Mouse (Mus musculus): Measurements from ENCODE around the gene Hoxa10.

The Hoxa10 gene

DNA sequence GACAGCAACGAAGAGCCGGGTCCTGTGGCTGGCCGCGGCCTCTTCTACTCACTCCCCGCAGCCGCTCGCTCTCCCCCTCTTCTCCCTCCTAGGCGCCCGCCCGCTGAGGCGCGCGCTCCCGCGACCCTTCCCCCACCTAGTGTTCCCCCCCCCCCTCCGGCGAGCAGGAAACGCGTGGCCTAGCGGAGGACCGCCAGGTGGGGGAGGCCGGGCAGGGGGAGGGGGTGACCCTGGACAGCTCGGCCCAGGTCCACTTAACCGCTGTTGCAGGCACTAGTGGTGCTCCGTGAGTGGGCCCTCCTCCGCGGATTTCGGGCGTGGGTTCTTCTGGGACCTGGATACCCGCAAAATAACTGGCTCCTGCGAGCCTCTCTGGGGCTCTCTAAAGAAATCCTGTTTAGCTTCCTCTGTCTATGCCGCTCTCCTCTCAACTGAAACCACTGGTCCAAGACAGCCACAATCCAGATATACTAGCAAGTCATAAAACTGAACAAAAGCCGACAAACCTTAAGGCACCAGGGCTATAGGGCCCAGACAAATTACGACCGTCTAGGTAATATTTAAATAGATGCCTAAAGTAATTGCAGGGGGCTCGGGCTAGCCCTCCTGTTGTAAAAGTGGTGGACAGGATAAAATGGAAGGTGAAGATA, 10.0 kb downstream of the Hoxa10 start, which contains the start of gene Hoxa9:
Hoxa9 (minus strand) TSS at position 574 of the 650 bp plus-strand sequence.
- DNase-seq (ENCODE audit: low spot score in 2 of 2) = no peak

DNA sequence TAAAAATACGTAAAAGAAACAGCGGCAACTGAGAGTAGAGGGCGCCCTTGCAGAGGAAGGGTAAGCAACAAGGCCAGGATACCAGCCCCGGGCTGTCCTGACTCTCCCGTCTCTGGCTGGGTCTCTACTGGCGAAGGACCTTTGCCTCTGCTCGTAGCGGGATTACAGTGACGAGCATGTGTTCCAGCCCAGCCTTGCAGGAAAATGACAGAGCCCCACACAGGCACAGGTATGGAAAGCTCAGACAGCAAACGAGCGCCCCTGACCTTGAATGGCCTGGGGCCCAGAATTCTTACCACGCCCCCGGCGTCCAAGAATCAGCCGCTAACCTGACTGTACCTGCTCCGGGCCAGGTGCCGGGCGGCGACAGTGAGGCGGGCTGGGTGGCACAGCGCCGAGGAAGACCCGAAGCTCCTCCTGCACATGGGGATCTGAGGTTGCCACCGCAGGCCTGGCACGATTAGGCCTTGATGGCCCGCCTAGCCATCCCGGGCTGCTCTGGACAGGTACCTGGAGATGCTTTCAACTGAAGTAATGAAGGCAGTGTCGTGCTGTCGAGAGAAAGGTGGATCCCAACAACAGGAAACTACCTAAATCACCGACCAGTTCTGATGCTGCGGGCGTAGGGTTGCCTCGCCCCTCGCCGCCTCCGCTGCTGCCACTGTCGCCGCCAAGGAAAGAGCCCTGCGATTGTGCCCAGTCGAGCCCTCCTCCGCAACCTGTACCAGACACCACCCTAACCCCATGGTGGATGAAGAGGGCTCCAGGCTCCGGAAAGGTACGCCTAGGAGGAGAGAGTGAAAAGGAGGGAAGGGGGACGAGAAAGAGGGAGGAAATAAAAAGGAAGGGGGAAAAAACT, 10.9 kb downstream of the Hoxa10 start:
- no peak for DNase-seq (ENCODE audit: low spot score in 2 of 2)

DNA sequence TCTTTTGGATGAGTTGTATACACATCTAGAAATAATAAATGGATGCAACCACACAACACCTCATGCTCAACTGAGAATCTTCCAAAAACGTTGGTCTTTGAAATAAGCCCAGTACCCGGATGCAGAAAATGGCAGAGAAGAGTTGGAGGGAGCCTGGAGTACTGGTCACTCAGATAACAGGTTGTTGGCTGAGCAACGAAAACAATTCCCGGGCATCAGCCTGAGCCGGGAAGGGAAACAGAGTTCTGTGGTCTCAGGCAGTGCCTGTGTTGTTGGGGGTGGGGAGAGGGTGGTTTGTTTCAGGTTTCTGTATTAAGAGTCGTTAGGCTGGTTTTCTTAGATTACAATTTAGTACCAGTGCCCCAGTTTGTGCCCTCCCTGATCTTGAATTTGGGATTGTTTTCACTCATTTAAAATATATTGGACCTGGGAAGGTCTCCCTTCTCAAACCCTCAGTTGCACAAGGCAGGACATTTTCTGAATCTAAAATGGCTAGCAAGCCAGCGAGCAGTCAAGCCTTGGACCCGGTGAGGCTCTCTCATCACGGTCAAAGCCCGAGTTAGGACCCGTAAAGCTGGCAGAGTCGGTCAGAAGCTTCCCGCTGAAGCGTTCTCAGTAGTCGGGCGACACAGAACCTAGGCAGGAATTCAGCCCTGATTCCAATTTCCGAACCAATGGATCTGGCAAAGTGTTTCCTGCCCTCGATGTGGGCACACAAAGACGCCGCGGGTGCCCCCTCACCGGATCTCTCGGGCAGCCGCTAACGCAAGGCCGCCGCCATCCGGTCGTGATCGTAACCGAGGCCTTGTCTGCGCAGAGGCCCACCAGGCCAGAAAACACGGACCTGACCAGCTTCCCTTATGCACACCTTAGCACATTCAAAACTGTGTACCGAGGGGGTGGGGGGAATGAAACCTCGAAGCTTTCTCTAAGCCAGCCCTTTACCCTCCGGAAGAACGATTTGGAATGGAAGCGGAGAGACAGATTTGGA, 11.9 kb downstream of the Hoxa10 start:
- no peak for DNase-seq (ENCODE audit: low spot score in 2 of 2)

DNA sequence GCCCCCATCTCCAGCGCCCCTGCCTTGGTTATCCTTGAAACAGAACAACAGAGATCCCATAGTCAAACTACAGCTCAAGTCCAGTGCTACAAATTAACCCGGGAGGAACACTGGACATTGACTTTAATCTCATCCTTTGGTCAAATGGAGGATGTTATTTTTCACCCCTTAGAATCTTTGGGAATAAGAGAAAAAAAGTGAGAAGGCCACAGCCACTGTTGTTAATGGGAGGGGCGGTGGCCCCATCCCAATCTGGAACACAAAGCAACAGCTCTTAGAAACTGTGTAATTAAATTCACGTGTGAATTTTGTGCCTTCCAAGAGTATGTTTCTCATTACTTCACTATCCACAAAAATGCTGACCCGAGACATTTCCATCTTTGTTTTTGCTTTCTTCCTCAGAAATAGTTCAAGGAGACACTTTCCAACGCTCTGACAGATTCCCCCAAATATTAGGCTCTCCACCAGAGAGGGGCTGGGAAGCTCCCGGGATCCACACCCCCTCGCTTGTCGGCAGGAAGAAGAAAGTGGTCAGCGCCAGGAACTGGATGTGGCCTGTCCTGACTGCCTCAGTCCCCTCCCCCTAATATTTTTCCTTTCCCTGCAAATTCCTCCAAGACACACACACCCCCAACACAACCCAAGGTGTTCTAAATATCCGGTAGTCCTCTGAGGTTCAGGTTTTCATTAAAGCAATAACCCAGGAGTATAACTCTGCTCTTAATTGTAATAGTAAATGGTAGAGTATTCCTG, 13.0 kb downstream of the Hoxa10 start:
- no peak for DNase-seq (ENCODE audit: low spot score in 2 of 2)

DNA sequence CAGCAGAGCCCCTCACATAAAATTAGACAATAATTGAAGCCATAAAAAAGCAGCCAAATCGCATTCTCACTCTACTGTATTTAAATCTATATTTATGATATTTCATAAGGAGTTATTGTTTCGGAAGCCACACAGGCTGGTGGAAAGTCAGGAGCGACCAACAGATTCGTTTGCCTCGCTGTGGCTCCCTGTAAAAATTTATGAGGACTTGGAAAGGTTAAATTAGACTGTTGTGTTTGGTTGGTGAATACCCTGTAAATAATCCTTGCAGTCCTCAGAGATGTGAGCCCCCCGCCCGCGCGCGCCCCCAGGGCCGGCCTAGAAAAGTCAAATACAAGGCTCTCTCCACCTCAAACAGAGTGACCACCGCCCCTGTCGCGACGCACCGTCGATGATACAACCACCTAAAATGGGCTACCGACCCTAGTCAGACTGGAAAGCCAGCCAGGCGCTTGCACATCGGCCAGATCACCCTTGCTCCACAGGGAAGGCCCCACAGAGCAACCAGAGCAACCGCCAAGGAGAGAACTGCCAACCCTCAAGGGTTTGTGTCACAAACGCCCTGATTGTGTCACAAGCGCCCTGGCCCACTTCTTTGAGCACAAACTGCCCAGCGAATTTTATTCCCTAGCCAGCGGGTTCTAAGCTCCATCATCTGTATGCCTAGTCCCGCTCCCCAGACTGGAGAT, 13.9 kb downstream of the Hoxa10 start:
- no peak for DNase-seq (ENCODE audit: low spot score in 2 of 2)

DNA sequence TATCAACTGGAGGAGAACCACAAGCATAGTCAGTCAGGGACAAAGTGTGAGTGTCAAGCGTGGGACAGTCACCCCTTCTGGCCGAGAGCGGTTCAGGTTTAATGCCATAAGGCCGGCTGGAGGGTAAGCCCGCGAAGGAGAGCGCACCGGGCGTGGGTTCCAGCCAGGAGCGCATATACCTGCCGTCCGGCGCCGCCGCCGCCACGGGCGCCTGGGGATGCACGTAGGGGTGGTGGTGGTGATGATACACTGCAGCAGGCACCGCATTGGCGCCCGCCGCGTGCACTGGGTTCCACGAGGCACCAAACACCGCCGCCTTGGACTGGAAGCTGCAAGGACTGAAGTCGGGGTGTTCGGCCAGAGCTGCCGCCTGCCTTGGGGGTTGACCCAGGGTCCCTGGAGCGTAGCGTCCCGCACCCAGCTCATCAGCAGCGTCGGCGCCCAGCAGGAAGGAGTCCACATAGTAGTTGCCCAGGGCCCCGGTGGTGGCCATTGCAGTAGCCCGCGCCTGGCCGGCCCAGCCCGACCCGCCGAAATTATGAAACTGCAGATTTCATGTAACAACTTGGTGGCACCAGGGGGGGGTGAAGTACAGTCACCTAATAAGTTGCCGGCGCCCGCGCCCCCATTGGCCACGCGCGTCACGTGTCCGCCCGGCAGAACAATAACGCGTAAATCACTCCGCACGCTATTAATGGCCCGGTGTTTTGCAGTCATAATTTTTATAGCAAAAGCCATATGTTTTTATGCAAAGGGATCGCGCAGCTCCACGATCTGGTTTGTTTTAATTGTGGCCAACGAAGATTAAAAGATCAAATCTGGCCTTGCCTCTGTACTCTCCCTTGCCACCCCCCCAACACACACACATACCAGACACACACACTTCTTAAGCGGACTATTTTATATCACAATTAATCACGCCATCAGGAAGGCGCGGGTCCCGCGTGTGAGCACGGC, 14.8 kb downstream of the Hoxa10 start:
- DNase-seq (ENCODE audit: low spot score in 2 of 2) = no peak

DNA sequence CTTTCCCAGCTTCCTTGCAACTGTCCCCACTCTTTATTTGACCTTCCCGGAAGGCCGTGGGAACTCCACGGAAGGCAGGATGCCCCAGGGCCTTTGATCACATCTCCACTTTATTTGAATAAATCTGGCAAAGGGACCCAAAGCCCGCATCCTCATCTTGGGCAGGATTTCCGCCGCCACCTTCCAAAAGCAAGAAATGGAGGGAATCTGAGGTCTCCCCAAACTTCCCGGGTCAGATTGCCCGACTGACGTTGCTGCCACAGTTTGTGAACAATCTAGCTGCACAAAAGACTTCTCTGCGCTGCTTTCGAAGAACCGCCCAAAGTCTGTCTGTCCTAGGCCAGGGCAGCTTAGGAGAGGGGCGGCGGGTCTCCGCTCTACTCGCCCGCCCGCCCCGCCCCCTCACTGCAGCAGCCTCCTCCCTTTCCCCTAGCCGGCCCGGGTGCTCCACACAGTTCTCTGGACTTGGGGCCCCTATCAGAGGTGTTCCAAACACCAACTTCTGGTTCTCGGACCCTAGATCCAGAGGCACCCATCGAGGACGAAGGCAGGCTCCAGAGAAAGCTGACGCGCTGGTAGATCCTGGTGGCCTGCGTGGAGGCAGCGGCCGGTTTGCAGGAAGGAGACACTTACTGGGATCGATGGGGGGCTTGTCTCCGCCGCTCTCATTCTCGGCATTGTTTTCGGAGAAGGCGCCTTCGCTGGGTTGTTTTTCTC, 15.6 kb downstream of the Hoxa10 start:
- DNase-seq (ENCODE audit: low spot score in 2 of 2) = no peak

DNA sequence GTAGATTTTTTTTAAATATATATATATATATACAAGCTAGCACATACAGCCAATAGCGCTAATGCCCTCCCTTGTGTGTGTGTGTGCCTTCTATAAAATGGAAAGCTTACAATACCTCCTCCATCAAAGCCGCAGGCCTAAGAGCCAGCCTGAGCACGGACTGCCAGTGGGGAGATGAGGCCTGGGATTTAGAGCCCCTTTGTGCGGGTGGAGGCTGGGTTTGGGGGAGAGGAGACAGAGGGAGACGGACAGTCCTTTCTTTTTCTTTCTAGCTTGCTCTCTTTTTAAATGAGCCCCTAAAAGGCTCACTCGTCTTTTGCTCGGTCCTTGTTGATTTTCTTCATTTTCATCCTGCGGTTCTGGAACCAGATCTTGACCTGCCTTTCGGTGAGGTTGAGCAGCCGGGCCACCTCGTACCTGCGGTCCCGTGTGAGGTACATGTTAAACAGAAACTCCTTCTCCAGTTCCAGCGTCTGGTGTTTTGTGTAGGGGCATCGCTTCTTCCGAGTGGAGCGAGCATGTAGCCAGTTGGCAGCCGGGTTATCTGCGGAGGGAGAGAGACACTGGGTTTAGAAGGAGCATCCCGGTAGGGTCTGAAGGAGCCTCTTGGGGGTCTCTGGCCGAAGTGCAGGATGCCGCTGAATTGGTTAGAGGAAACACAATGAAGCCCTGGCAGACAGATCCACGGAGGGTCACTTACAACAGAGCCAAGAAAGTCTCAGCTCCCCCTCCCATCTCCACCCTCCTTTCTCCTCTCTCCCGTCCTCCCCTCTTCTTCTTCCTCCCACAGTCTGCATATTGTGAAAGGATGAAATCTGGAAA, 16.5 kb downstream of the Hoxa10 start:
- no peak for DNase-seq (ENCODE audit: low spot score in 2 of 2)

DNA sequence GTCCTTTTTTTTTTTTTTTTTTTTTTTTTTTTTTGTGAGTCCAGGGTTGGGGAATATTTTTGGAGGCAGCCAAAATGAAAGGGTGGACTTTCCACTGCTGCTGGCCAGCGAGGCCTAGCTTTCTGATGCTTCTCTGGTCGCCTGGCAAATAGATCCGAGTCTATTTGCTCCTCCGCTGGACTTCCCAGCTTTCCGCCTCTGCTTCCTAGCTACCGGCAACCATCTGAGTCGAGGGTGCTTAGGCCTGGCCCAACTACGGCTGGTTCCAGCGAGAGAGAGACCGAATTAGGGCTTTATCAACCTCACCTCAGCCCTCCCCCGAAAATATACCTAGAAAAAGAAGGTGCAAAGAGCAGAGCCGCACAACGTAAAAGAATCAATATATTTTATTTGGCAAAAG, 17.9 kb downstream of the Hoxa10 start:
- DNase-seq (ENCODE audit: low spot score in 2 of 2) = no peak

DNA sequence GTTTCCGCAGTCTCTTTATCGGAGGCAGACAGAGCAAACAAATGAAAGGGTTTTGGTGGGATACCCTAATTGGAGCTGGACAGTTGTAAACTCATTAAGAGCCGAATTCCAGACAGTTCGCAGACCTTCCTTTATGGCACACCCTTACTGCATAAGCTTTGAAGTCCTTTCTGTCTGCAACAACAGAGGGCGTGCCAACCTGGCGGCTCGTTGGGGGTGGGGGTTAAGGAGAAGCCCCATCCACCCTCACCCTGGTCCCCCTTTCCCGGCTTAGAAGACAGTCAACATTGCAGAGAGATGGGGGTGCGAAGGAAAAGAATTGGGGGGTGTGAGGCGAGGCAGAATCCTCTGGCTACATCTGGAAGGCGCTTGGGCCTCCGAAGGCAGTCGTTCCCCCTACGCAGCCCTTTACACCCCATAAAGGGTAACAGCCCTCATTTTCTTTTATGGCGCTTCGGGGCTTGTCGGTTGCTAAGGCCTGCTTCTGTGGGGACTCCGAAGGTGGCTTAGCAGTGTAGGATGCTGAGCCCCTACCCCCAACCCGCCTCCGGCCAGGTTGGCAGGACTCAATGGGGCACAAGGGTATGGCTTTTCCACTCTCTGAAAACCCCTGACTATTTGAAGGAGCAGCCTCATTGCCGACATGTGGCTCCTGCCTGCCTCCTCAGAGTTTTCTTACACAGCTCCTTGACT, 18.5 kb downstream of the Hoxa10 start:
- DNase-seq (ENCODE audit: low spot score in 2 of 2) = no peak

DNA sequence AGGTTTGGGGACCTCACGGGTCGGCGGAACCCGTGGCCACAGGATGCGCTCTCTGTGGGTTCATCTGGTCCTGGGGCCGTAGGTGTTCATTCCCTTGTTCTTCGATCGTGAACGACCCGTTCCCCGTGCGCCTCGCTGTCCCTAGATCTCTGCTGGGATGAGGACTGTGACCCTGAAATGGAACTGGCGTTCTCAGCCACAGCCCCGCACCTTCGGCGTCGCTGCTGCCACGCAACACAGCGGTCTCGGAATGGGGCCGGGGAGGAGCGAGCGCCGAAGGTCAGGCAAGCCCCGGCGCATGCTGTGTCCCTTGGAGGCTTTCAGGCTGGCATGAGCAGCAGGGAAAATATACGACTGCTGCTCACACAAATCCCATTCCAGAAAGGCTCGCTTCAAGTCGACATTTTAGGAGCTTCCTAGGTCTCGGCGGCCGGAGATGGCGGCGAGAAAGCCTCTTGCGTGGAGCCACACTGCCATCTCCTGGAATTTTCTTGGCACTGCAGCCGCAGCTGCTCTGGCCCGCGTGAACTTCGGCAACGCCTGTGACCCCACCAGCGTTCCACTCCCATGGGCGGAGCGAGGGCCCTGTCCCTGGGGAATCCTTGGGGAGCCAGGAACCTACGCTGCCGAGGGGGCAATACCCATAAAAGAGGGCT, 19.2 kb downstream of the Hoxa10 start, which contains the start of gene Hoxa7:
Hoxa7 (minus strand) TSS at position 518 of the 656 bp plus-strand sequence.
- peak; percentile 76 to 80 for DNase-seq (ENCODE audit: low spot score in 2 of 2)

DNA sequence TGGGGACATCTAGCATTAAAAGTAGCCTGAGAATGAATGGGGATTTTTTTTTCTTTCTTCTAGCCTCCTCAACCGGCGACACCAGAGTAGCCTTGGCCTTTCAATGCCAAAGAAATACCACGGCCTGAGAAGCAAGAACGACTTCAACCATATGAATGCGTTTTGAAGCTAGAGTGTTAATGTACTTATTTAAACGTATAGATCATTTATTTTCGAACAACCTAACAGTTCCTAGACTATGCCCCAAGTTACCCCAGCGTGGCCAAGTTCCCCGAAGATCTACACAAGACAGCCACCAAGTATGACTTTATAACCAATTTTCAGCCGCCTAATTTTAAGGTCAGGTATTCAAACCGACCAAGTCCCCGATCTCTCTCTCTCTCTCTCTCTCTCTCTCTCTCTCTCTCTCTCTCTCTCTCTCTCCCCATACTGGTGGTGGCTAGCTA, 19.8 kb downstream of the Hoxa10 start:
- no peak for DNase-seq (ENCODE audit: low spot score in 2 of 2)

DNA sequence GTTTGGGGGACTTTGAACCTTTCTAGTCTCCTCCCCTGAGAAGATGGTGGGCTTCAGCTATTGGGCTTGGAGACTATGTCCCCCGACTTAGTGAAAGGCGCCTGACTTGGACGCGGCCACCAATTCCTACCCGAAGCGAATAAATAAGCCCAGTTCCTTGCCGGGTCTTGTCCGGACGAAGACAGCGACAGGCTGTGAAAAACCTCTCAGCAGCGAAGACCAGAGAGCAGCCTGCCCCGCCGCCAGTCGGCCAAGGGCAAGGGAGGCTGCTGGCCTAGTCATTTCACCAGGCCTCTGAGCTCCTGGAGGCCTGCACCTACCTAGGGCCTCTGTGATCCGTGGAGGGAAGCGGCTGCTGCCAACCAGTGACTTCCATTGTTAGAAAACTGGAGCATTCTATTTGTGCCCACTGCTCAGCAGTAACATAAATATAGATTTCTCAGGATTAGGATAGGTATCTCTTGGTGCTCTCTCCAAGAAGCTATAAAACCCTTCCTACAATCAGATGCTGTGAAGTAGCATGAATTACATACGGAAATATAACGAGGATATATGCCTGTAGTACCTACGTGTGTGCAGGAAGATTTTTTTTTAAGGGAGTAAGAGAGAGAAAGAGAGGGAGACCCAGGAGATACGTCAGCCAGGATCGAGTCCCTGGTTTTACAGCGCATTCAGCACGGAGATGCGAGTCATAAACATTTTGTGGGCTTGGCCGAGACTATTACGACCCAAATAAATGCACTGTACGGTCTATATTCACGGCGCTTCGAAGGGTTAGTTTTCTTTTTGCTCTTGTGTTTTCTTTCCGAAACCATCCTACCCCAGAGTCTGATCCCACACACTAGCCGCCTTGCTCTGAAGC, 20.4 kb downstream of the Hoxa10 start:
- peak in 1 of 2 experiments; percentile 31 for DNase-seq (ENCODE audit: low spot score in 2 of 2)

DNA sequence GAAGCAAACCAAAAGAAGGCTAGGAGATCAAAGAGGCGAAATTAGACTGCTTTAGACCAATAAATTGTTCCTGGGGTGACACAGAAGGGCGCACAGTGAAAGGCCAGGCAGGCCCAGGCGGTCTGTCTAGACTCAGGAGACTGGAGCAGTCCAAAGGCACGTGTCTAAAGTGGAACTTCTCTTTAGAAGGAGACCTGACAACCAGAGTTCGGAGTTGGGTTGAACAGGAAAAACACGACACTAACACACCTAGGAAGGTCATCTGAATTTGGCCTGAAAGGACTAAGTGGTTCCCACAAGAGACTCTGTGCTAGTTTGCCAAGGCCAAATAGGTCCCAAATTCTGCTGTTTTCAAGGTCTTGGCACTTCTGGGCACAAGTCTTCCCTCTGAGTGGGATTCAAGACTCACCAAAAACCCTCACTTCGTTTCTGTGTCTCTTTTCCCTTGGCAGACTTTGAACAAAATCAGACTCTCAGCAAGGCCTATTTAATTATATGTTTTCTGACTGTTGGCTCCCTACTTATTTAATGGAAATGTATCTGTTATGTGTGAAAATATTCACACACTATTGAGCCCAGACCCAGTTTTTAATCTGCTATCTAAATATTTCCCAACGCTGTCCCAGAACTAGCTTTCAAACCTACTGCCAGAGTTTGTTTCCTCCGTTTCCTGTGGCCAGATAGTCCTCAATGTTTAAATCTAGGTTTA, 21.3 kb downstream of the Hoxa10 start:
- DNase-seq (ENCODE audit: low spot score in 2 of 2) = no peak

DNA sequence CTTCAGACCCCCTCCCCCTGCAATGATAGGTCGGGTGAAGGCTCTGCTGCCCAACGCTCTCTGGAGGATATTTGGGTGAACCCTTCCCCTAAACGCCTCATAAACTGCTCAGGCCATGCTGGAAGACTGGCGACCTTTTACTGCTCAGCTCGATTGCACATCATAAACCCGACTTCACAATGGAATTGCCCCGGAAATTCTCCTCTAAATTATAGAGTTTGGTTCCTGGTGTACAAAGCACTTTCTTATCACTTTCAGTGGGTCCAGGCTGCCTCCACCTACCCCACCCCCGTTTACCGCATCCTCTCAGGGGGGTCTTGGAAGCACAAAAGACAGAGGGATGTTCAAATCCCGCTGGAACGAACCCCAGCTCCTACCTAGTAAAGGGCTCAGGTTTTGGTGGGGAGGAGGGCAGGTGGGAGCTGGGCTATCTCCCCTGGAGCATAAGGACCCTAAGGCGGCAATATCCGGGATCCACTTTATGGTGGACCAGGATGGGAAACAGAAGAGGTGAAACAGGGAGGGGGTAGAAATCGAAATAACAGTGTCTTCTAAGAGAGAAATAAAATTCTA, 21.9 kb downstream of the Hoxa10 start:
- DNase-seq (ENCODE audit: low spot score in 2 of 2) = no peak

Data from right cerebral cortex, adult 2 months (tissue).